Mouse (Mus musculus): ENCODE data around the gene Arl15.
A peak's percentile ranks its signal among the peaks of the same experiment; 100 is the strongest.

The Arl15 gene

GRCm38 (mm10) chr13:113917868-113918411, 123.6 kb downstream of the Arl15 start:
- ATAC-seq (ENCODE audit: low TSS enrichment): peak; percentile 43; the same call in 1 of the 2 replicates

GRCm38 (mm10) chr13:113918668-113919067, 124.4 kb downstream of the Arl15 start:
- ATAC-seq (ENCODE audit: low TSS enrichment): no peak

- no peak for ATAC-seq (ENCODE audit: low TSS enrichment)
These were observed 141.4 kb downstream of the Arl15 start for GRCm38 (mm10) chr13:113935697-113936096.

- no peak for ATAC-seq (ENCODE audit: low TSS enrichment)
These were observed 142.9 kb downstream of the Arl15 start for GRCm38 (mm10) chr13:113937231-113937630.

GRCm38 (mm10) chr13:113938561-113938960, 144.3 kb downstream of the Arl15 start:
- no peak for ATAC-seq (ENCODE audit: low TSS enrichment)

- no peak for ATAC-seq (ENCODE audit: low TSS enrichment)
These were observed 144.8 kb downstream of the Arl15 start for GRCm38 (mm10) chr13:113939097-113939496.

- ATAC-seq (ENCODE audit: low TSS enrichment): no peak
These were observed 145.4 kb downstream of the Arl15 start for GRCm38 (mm10) chr13:113939681-113940080.

- ATAC-seq (ENCODE audit: low TSS enrichment): no peak
These were observed 145.8 kb downstream of the Arl15 start for GRCm38 (mm10) chr13:113940151-113940550.

GRCm38 (mm10) chr13:113941943-113942342, 147.6 kb downstream of the Arl15 start:
- ATAC-seq (ENCODE audit: low TSS enrichment): no peak

GRCm38 (mm10) chr13:113947546-113947945, 153.2 kb downstream of the Arl15 start:
- peak; percentile 69 for ATAC-seq (ENCODE audit: low TSS enrichment)

GRCm38 (mm10) chr13:113949708-113950107, 155.4 kb downstream of the Arl15 start:
- ATAC-seq (ENCODE audit: low TSS enrichment): no peak

- peak; percentile 22; the same call in 1 of the 2 replicates for ATAC-seq (ENCODE audit: low TSS enrichment)
These were observed 155.8 kb downstream of the Arl15 start for GRCm38 (mm10) chr13:113950131-113950530.

GRCm38 (mm10) chr13:113957438-113957837, 163.1 kb downstream of the Arl15 start:
- no peak for ATAC-seq (ENCODE audit: low TSS enrichment)

GRCm38 (mm10) chr13:113964945-113965344, 170.6 kb downstream of the Arl15 start:
- ATAC-seq (ENCODE audit: low TSS enrichment): peak; percentile 85

GRCm38 (mm10) chr13:113970706-113971105, 176.4 kb downstream of the Arl15 start:
- no peak for ATAC-seq (ENCODE audit: low TSS enrichment)

GRCm38 (mm10) chr13:113972401-113972800, 178.1 kb downstream of the Arl15 start:
- ATAC-seq (ENCODE audit: low TSS enrichment): no peak

GRCm38 (mm10) chr13:113974866-113975265, 180.6 kb downstream of the Arl15 start:
- ATAC-seq (ENCODE audit: low TSS enrichment): no peak

- no peak for ATAC-seq (ENCODE audit: low TSS enrichment)
These were observed 181.4 kb downstream of the Arl15 start for GRCm38 (mm10) chr13:113975722-113976121.

- ATAC-seq (ENCODE audit: low TSS enrichment): no peak
These were observed 182.6 kb downstream of the Arl15 start for GRCm38 (mm10) chr13:113976936-113977335.

- no peak for ATAC-seq (ENCODE audit: low TSS enrichment)
These were observed 186.6 kb downstream of the Arl15 start for GRCm38 (mm10) chr13:113980739-113981460.

GRCm38 (mm10) chr13:113981461-113982000, 187.2 kb downstream of the Arl15 start:
- ATAC-seq (ENCODE audit: low TSS enrichment): no peak

GRCm38 (mm10) chr13:113983633-113984032, 189.3 kb downstream of the Arl15 start:
- ATAC-seq (ENCODE audit: low TSS enrichment): peak; percentile 38; the same call in 1 of the 2 replicates

GRCm38 (mm10) chr13:113984491-113984890, 190.2 kb downstream of the Arl15 start:
- no peak for ATAC-seq (ENCODE audit: low TSS enrichment)
